13 mouse cellular contexts compared by ENCODE assay signal in the genomic region with DNA sequence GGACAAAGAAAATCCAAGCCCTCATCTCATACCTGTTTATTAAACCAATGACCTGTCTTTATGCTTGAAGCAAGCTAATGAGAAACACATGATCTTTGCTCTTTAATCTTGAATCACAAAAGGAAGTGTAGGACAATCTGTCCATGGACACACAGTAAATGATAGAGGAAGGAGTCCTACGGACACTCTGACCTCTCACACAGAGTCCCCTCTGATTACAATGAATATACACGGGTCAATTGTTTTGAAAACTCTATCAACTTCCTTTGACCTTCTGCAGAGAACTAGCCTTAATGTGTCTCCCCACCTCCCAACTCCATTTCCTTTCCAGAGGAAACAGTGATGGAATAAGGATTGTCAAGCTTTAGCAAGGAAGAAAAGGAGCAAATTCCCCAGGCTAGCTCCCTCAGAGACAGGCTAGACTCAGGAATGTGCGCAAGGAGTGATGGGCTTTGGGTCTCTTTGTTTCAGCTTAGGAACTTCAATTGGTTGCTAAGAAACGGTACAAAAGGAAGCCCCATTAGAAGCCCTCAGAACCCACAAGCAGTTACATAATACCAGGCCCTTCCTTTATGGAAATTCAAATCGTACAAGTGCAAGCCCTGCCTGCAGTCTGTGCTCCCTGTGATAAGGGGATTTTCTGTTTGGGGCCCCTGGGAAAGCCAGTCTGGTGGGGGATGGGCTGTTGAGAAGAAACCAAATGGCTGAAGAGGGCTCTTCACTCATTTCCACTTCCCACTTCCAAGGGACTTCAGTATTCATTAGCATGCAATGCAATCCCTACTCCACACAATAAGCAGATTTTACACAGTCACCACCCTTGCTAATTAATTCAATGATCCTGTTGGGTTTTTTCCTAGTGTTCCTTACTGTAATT.
DNase-seq lines count a peak whose midpoint lies in the region; ATAC-seq and TF ChIP-seq lines count a peak whose summit lies in the region.
"Had no signal": no experiment of that assay in that cellular context is flagged by ENCODE, and none has a peak within 500 bp of the region (broad histone marks: within the 10 kb centered on the region; RNA-seq: fewer than 3 reads in every experiment).

No protein-coding gene starts in this region.

- H3K36me3 ChIP-seq in lung, postnatal 0 days (ENCODE audit: insufficient read depth, low read length): no peaks in the 10 kb centered on the region
- H3K36me3 ChIP-seq in forebrain, embryonic 14.5 days (ENCODE audit: control insufficient read depth, insufficient read depth, low read length): no peaks in the 10 kb centered on the region
- no peaks in the 10 kb centered on the region for H3K36me3 ChIP-seq in heart, embryonic 12.5 days
- H3K36me3 ChIP-seq: heart, embryonic 13.5 days; limb, embryonic 15.5 days had no signal

- no peak overlapping the region for H3K4me2 ChIP-seq in lung, postnatal 0 days (replicated peaks; ENCODE audit: low read depth, low read length)
- no peak overlapping the region for H3K4me2 ChIP-seq in forebrain, embryonic 14.5 days (ENCODE audit: low read length)
- no peak overlapping the region for H3K4me2 ChIP-seq in heart, embryonic 12.5 days
- H3K4me2 ChIP-seq: heart, embryonic 13.5 days; limb, embryonic 15.5 days had no signal

- peak; percentile 14; the same call in 1 of the 2 replicates for TF ChIP-seq EP300 in lung, postnatal 0 days (IDR thresholded peaks at IDR 0.05)

- no peaks in the 10 kb centered on the region for H3K9me3 ChIP-seq in lung, postnatal 0 days (ENCODE audit: low read length)
- no peaks in the 10 kb centered on the region for H3K9me3 ChIP-seq in forebrain, embryonic 14.5 days (replicated peaks; ENCODE audit: control insufficient read depth, low read length)
- H3K9me3 ChIP-seq in heart, embryonic 12.5 days (replicated peaks): no peaks in the 10 kb centered on the region
- H3K9me3 ChIP-seq: heart, embryonic 13.5 days; limb, embryonic 15.5 days had no signal

- no peaks in the 10 kb centered on the region for H3K4me1 ChIP-seq in lung, postnatal 0 days (ENCODE audit: insufficient read depth, low read depth, low read length)
- no peaks in the 10 kb centered on the region; the same call in 1 of the 2 replicates for H3K4me1 ChIP-seq in lung, adult 2 months (ENCODE audit: control insufficient read depth, insufficient read depth, low read length)
- H3K4me1 ChIP-seq in forebrain, embryonic 14.5 days (ENCODE audit: control insufficient read depth, insufficient read depth, low read length): peaks cover 20% of the 10 kb centered on the region
- peaks cover 6% of the 10 kb centered on the region; the same call in 1 of the 2 replicates for H3K4me1 ChIP-seq in heart, embryonic 12.5 days (replicated peaks)
- H3K4me1 ChIP-seq: limb, embryonic 15.5 days had no signal

- no peaks in the 10 kb centered on the region for H3K27me3 ChIP-seq in lung, postnatal 0 days (replicated peaks; ENCODE audit: insufficient read depth, low read length)
- H3K27me3 ChIP-seq in forebrain, embryonic 14.5 days (replicated peaks; ENCODE audit: control insufficient read depth, insufficient read depth, low read length): no peaks in the 10 kb centered on the region
- peaks cover 7% of the 10 kb centered on the region; the same call in 1 of the 2 replicates for H3K27me3 ChIP-seq in heart, embryonic 12.5 days (replicated peaks)
- H3K27me3 ChIP-seq: limb, embryonic 15.5 days had no signal

- no peak for TF ChIP-seq POLR2A in lung, adult 2 months (IDR thresholded peaks at IDR 0.05; ENCODE audit: borderline replicate concordance, extremely low read depth, low read depth, low read length)

- peak; percentile 13 for DNase-seq in lung, postnatal 0 days (ENCODE audit: low spot score)
- DNase-seq in lung, adult 2 months: no peak
- DNase-seq in forebrain, embryonic 14.5 days (ENCODE audit: low spot score): peak; percentile 87
- peak; percentile 1 for DNase-seq in yolk sac, embryonic 10.5 days (ENCODE audit: low spot score)
- no peak for DNase-seq in ovary, postnatal 14 days (ENCODE audit: low spot score)
- DNase-seq in kidney, adult 8-10 months: no peak
- DNase-seq: adrenal gland, postnatal 36 days; kidney, postnatal 25 days had no signal

- H3K27ac ChIP-seq in lung, postnatal 0 days (ENCODE audit: low read length): no peak overlapping the region
- peak overlapping the region; percentile 17; the same call in 1 of the 2 replicates for H3K27ac ChIP-seq in forebrain, embryonic 14.5 days (ENCODE audit: low read depth, low read length)
- H3K27ac ChIP-seq in heart, embryonic 12.5 days (ENCODE audit: poor library complexity, severe bottlenecking): no peak overlapping the region
- H3K27ac ChIP-seq: heart, embryonic 13.5 days; limb, embryonic 15.5 days had no signal

- no peak for TF ChIP-seq CTCF in lung, postnatal 0 days (IDR thresholded peaks at IDR 0.05)
- TF ChIP-seq CTCF in lung, adult 2 months (IDR thresholded peaks at IDR 0.05; ENCODE audit: insufficient read depth, low read length): no peak

- peak; percentile 53 for ATAC-seq in lung, postnatal 0 days
- peak; percentile 94 for ATAC-seq in forebrain, embryonic 14.5 days
- peak; percentile 54; the same call in 1 of the 2 replicates for ATAC-seq in megakaryocyte, adult 5-6 weeks (ENCODE audit: poor library complexity, severe bottlenecking)
- no peak for ATAC-seq in heart, embryonic 12.5 days (ENCODE audit: insufficient number of reproducible peaks, low FRiP score)
- ATAC-seq: CD4-positive, CD25-positive, alpha-beta regulatory T cell, adult 4 months had no signal

- WGBS in lung, postnatal 0 days: 18% methylated on average over 5 of the region's 5 CpGs
- 15% methylated on average over 5 of the region's 5 CpGs for WGBS in lung, adult 2 months
- 1% methylated on average over 5 of the region's 5 CpGs for whole genome bisulfite sequencing in forebrain, embryonic 14.5 days
- 26% methylated on average over 5 of the region's 5 CpGs for WGBS in heart, embryonic 12.5 days

- H3K4me3 ChIP-seq in lung, postnatal 0 days (ENCODE audit: low read depth, low read length): no peak overlapping the region
- H3K4me3 ChIP-seq in lung, adult 2 months (replicated peaks; ENCODE audit: extremely low read depth, low read depth, low read length): no peak overlapping the region
- H3K4me3 ChIP-seq in forebrain, embryonic 14.5 days (ENCODE audit: low read depth, low read length): no peak overlapping the region
- no peak overlapping the region for H3K4me3 ChIP-seq in heart, embryonic 12.5 days
- H3K4me3 ChIP-seq: heart, embryonic 13.5 days; limb, embryonic 15.5 days had no signal

- H3K9ac ChIP-seq in lung, postnatal 0 days (replicated peaks; ENCODE audit: low read depth): no peak overlapping the region
- no peak overlapping the region for H3K9ac ChIP-seq in forebrain, embryonic 14.5 days (ENCODE audit: low read length)
- H3K9ac ChIP-seq in heart, embryonic 12.5 days: no peak overlapping the region
- H3K9ac ChIP-seq: heart, embryonic 13.5 days; limb, embryonic 15.5 days had no signal

Comparison
In these comparisons a context has a peak if more than half of its experiments do, and no peak if none do; other contexts are left out.
1. DNase-seq: peak in lung, postnatal 0 days (single experiment), forebrain, embryonic 14.5 days (single experiment) and yolk sac, embryonic 10.5 days (single experiment); none in lung, adult 2 months (single experiment), ovary, postnatal 14 days (single experiment) and kidney, adult 8-10 months (0 of 2).